Mouse (Mus musculus) thymus, adult 2 months (tissue): ENCODE results near the gene Fam163b. TPM values are rescaled to one million over a fixed set of nuclear protein-coding genes. Genes with fewer than 3 reads are reported as not detected.

Experiments
- DNase-seq: peaks from one replicate; pipeline ENCODE4 v3.0.0; 2021
- H3K27ac ChIP-seq: fragments of 200-500 bp; 2 replicates; pipeline ENCODE4 v1.5.1; 2012; ENCODE audit warnings: low read length, control low read depth; ENCODE audit not compliant: control insufficient read depth, insufficient read depth
- H3K27me3 ChIP-seq: fragments of 200-500 bp; 2 replicates; pipeline ENCODE4 v1.6.1; 2012; ENCODE audit warnings: mild to moderate bottlenecking, low read length, moderate library complexity, mixed read lengths; ENCODE audit not compliant: control insufficient read depth, insufficient read depth
- H3K36me3 ChIP-seq: fragments of 200-500 bp; 2 replicates; pipeline ENCODE4 v1.6.1; 2012; ENCODE audit warnings: mild to moderate bottlenecking, low read length, moderate library complexity; ENCODE audit not compliant: control insufficient read depth, insufficient read depth
- H3K4me1 ChIP-seq: fragments of 200-500 bp; replicated peaks from 2 replicates; pipeline ENCODE4 v1.6.1; 2012; ENCODE audit warnings: low read length; ENCODE audit not compliant: control insufficient read depth, insufficient read depth
- H3K4me3 ChIP-seq: fragments of 200-500 bp; 2 replicates; pipeline ENCODE4 v1.5.1; 2012; ENCODE audit warnings: mild to moderate bottlenecking, low read length, control low read depth, moderate library complexity; ENCODE audit not compliant: control insufficient read depth, insufficient read depth
- CTCF ChIP-seq: fragments of 200-500 bp; IDR thresholded peaks from 2 replicates; pipeline ENCODE4 v1.5.1; 2012; ENCODE audit warnings: mild to moderate bottlenecking, control low read depth, low read length, moderate library complexity, borderline replicate concordance; ENCODE audit not compliant: control insufficient read depth, poor library complexity, insufficient read depth; ENCODE audit errors: extremely low read depth
- POLR2A ChIP-seq: fragments of 200-500 bp; IDR thresholded peaks from 2 replicates; pipeline ENCODE4 v1.6.1; 2012; ENCODE audit warnings: mild to moderate bottlenecking, low read length, control low read depth, moderate library complexity; ENCODE audit not compliant: control insufficient read depth, poor library complexity, insufficient read depth; ENCODE audit errors: extremely low read depth
- WGBS: fragments of 180-500 bp; shearing (Covaris S2); methylation state at CpG from one replicate; pipeline ENCODE4 v1.1.7; 2018; 5-methylcytosine and 5-hydroxymethylcytosine counted together
- polyA plus RNA-seq: library from polyadenylated mRNA; depleted of rRNA; stranded (reverse); fragments of >200 nt; gene quantifications from 2 replicates; pipeline ENCODE4 v1.2.3, GENCODE M21; 2012

Gene Fam163b
- polyA plus RNA-seq, 1 experiment = 7.8 TPM

DNA sequence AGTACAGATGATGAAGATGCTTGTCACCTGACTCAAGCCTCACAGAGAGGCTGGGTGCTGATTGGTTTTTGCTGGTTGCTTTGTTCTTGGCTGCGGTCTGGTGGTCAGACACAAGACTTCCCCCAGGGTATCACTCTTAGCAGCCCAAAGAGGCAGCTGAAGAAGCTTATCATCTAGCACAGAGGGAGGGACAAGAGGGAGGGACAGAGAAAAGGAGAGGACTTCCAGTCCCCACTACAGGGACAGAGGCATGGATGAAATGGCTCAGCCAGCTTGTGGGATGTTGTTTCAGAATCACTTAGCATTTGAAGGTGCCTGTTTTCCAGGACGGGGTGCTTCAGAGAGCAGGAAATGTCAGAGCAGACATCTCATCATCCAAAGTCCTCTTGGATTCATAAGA is 64.0 kb downstream of the Fam163b start:
- H3K27ac ChIP-seq = no peak overlapping the region
- DNase-seq = peak; percentile 23
- WGBS = 15% methylated on average over 2 of the region's 2 CpGs
- no peaks in the 10 kb centered on the region for H3K27me3 ChIP-seq
- peaks cover 43% of the 10 kb centered on the region for H3K4me1 ChIP-seq
- H3K4me3 ChIP-seq = no peak overlapping the region
- H3K36me3 ChIP-seq = no peaks in the 10 kb centered on the region
- TF ChIP-seq CTCF = no peak
- TF ChIP-seq POLR2A = no peak

DNA sequence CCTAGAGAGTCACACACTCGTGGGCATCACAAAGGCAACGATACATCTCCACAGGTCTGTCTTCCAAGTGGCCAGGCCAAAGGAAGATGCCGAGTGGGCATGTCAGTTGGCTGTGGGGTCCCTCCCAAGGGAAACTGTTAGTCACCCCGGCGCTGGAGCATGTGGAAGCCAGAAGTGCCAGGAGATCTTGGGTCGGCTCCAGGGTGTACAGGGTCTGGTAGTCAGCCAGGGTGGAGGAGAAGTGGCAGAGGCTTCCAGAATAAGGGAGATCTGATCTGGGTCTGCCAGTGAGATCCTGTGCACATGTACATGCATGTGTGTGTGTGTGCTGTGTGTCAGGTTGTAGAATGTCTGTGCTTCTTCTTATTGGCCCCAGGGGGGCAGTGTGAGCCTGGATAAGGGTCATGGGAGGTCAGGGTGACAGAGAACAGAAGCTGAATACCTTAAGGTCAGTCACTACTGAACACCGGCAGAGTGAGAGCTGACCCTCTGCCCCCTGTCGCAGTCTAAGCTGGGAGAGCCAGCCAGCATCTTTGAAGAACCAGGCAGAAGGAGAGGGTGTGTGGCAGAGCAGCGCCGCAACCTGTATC is 64.5 kb downstream of the Fam163b start:
- Histone ChIP-seq H3K4me1 (peaks cover 48% of the 10 kb centered on the region), H3K36me3 (no peaks in the 10 kb centered on the region), H3K27ac (no peak overlapping the region), H3K4me3 (no peak overlapping the region), H3K27me3 (no peaks in the 10 kb centered on the region)
- no peak for TF ChIP-seq CTCF
- no peak for TF ChIP-seq POLR2A
- WGBS = 73% methylated on average over 10 of the region's 10 CpGs
- peak; percentile 63 for DNase-seq

GRCm38 (mm10) chr2:27075485-27075884 is 66.8 kb downstream of the Fam163b start:
- 76% methylated on average over 3 of the region's 3 CpGs for WGBS
- DNase-seq = peak; percentile 41
- Histone ChIP-seq H3K27ac (no peak overlapping the region), H3K4me1 (peaks cover 52% of the 10 kb centered on the region), H3K36me3 (no peaks in the 10 kb centered on the region), H3K27me3 (no peaks in the 10 kb centered on the region), H3K4me3 (no peak overlapping the region)
- TF ChIP-seq POLR2A (no peak), CTCF (peak; percentile 62; the same call in 1 of the 2 replicates)

DNA sequence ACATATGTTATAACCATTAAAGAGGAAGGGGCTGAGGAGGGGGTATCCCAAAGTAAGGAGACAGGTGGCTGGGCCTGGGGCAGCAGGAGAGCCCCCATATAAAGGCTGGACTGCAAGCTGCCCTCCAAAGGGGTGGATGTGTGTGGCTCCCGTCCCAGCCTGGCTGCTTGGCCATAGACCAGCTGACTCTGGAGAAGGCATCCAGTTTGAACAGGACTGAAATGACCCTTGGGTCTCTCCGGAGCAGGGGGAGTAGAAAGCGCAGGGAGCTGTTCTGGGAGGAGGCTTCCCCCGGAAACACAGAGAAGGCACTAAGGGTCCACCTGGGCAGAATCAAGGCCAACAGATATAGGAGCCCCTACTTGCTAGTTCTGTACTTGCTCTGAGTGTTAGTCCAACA is 67.5 kb downstream of the Fam163b start:
- WGBS = 93% methylated on average over 4 of the region's 4 CpGs
- Histone ChIP-seq H3K36me3 (no peaks in the 10 kb centered on the region), H3K4me3 (no peak overlapping the region), H3K27ac (no peak overlapping the region), H3K4me1 (peaks cover 52% of the 10 kb centered on the region), H3K27me3 (no peaks in the 10 kb centered on the region)
- DNase-seq = no peak
- no peak for TF ChIP-seq CTCF
- TF ChIP-seq POLR2A = no peak

- no peak overlapping the region for H3K27ac ChIP-seq
- 92% methylated on average over 4 of the region's 4 CpGs for WGBS
- no peak for TF ChIP-seq CTCF
- TF ChIP-seq POLR2A = no peak
These were observed 68.9 kb downstream of the Fam163b start for GRCm38 (mm10) chr2:27073407-27073806.

DNA sequence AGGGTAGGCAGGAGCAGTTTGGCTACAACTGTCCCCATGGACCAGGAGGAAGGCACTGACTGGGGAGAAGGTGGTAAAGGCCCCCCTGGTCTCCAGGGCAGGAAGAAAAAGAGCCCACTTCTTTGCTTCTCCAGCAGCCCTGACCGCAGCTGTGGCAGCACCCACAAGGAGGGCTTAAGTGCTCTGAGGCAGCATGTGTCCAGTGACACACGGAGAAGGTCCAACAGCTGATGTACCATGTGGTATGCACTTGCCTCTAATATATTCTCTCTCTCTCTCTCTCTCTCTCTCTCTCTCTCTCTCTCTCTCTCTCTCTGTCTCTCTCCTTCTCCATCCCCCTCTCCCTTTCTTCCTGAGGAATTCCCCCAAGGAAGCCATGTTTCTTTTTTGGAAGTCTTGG is 70.3 kb downstream of the Fam163b start, which contains the start of gene Mymk:
TSS of gene Mymk (minus strand) at position 202 of the 400 bp plus-strand sequence.
- Histone ChIP-seq H3K4me3 (no peak within 1 kb of the TSS), H3K27me3 (no peaks in the 10 kb centered on the region), H3K27ac (no peak within 1 kb of the TSS), H3K36me3 (no peaks in the 10 kb centered on the region), H3K4me1 (peaks cover 37% of the 10 kb centered on the region)
- no peak for DNase-seq
- TF ChIP-seq POLR2A = no peak
- TF ChIP-seq CTCF = no peak
- WGBS = 81% methylated on average over 2 of the region's 2 CpGs

More at GRCm38 (mm10) chr2:27073407-27073806, 68.9 kb downstream of the Fam163b start:
- Histone ChIP-seq H3K4me3 (no peak overlapping the region), H3K4me1 (peaks cover 40% of the 10 kb centered on the region), H3K36me3 (no peaks in the 10 kb centered on the region), H3K27me3 (no peaks in the 10 kb centered on the region)
- DNase-seq = no peak
